Mouse (Mus musculus) mesoderm, embryonic 11.5 days (tissue): ENCODE results near the gene Mtfp1.
"Not testable (repeated sequence)": the region's sequence is repeated elsewhere in the genome, so short reads cannot be mapped to it uniquely, and the experiment has no call there.

Source experiments
- DNase-seq: peaks from one replicate; pipeline ENCODE4 v3.0.0-alpha.2; 2012; ENCODE audit warnings: low read depth, low spot score

Gene Mtfp1

GRCm38 (mm10) chr11:4095171-4096053 is at the start of gene Mtfp1:
Gene Mtfp1 (minus strand): TSS chr11:4095445.
- peak; percentile 52 for DNase-seq

DNA sequence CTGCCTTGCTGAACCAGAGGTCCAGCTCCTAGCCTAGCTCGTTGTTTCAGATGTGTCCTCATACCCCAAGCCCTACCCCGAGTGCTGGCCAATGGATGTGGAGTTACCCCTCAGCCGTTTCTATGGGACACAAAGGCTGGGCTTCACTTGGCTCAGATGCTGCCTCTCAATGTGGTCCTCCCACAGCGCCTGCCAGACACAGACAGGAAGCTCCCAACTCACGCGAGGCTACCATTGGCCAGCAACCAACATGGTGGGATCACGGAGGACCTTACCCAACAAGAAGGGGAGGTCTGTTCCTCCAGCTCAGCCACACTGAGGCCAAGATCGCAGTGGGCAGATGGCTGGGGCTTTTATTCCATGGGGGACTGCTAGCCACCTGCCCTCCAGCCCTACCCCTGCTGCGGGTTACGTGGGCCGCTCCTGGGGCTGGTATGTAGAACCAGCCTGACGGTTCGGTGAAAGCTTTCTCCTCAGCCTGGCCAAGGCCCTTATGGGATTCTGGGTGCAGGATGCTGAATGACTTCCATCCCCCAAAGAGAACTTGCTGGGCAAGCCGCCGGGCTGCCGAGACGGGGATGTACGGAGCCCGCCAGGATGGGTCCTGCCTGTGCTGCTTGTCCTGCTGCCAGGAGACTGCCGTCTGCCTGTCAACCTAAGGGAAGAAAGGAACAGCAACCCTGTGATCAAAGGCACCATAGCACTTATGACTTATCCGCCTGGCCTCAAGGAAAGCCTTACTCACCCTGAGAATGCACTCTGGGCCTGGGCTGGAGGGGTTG is 48.2 kb upstream of the Mtfp1 start:
- DNase-seq: no peak

DNA sequence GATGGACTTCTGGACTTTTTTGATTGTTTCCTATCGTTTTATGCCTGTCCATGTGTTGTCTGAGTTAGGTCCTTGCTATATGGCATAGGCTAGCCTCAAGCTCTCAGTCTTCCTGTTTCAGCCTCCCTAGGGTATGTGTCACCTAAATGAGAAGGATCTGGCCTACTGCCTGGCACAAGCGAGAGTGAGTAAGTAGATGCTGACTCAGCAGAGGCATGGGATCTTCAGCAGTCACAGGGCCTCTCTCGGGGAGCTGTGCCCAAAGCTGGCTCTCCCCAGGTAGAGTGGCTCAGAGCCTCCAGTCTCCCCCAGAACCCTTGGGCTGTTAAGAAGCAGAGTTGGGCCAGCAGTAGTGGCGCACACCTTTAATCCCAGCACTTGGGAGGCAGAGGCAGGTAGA is 47.1 kb upstream of the Mtfp1 start:
- no peak for DNase-seq

GRCm38 (mm10) chr11:4141505-4141904 is 46.3 kb upstream of the Mtfp1 start:
- no peak for DNase-seq

DNA sequence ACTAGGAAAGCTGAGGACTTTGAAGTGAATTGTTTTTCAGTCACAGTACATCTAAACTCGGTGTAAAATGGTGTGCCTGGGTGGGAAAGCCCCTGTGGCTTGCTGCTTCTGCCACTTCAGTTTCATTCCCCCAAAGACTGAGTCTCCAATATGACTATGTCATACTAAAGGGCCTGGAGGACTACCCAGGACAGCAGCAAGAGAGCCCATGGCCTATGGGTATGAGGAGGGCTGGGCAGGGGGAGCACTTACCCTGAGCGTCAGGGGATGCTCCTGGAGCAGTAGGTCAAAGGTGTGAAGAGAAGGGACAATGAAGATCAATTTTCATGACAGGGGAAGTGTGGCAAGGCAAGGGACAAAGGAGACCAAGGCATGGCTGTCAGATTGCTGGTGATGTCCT is 43.7 kb upstream of the Mtfp1 start:
- DNase-seq: no peak

DNA sequence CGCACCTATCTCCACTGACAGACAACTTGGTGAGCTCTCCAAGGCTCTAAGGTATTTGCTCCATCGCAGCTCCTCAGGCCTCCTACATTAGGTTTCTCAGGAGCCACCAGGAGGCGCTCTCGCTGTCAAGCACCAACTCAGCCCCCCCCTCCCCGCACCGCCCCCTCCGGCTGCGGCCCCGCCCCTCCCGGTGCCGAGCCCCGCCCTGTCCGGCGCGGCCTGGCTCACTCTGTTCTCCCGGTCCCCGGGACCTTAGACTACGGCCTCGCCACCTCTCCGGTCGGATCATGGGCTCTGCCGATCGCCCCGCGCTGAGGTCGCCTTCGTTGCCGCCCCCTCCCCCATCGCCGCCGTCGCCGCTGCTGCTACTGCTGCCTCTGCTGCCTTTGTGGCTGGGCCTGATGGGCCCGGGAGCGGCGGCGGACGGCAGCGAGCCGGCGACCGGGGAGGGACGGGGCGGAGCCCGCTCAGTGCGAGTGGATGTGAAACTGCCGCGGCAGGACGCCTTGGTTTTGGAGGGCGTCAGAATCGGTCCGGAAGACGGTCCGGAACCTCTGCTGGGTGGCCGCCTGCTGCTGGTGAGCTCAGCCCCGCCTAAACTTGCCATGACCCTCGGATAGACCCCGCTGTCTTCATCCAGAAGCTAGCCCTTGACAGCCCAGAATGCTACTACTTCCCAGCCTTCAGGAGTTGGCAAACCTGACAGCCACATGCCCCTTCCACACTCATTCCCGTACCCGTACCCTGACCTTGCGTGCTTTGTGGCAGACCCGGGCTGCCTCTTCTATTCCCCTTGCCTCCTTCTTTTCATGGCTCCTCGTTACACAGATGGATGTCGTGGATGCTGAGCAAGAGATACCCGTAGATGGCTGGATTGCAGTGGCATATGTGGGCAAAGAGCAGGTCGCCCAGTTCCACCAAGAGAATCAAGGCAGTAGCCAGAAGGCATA is 40.0 kb upstream of the Mtfp1 start, which contains the start of gene Rnf215:
Rnf215 (plus strand) TSS at position 217 of the 950 bp plus-strand sequence.
- peak; percentile 94 for DNase-seq

GRCm38 (mm10) chr11:4134400-4134799 is 39.2 kb upstream of the Mtfp1 start:
- DNase-seq: no peak

DNA sequence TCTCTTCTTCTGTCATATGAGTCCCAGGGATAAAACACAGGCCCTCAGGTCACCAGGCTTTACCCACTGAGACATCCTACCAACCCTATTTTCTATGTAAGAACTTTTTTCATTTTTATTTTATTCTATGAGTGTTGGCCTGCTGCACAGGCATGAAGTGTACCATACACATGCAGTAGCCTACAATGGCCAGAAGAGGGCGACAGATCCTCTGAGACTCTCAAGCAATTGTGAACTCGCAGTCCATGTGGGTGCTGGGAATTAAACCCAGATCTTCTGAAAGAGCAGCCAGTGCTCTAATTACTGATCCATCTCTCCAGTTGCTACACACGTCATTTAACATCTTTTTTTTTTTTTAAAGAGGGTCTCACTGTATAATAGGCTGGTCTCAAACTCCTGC is 38.2 kb upstream of the Mtfp1 start:
- peak; percentile 23 for DNase-seq

- DNase-seq: not testable (repeated sequence)
Measured at GRCm38 (mm10) chr11:4128461-4128860, 33.2 kb upstream of the Mtfp1 start.

GRCm38 (mm10) chr11:4127059-4127458 is 31.8 kb upstream of the Mtfp1 start:
- peak; percentile 10 for DNase-seq

DNA sequence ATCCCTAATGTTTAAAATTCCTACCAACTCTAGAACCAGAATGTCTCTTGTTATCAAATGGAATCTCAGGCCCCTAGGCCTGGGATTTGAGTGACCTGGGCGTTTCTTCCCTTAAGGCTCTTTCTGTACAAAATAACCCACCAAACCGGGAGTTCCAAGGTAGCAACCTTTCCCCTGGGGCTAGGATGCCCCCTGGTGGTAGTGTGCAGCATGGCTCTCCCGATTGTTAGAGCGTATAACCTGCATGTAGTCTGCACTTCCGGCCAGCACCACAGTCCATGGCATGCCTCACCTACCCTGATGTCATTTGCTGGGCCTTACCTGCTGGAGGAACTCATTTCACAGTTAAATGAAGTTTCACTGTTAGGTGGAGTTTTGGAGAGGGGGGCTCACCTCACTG is 28.7 kb upstream of the Mtfp1 start:
- peak; percentile 32 for DNase-seq

GRCm38 (mm10) chr11:4122742-4123579 is 27.7 kb upstream of the Mtfp1 start, which contains the start of gene Sec14l2:
Gene Sec14l2 (minus strand): TSS chr11:4123415.
- DNase-seq: no peak

- DNase-seq: no peak
Measured at GRCm38 (mm10) chr11:4122226-4122625, 27.0 kb upstream of the Mtfp1 start.

GRCm38 (mm10) chr11:4121691-4122090 is 26.4 kb upstream of the Mtfp1 start:
- no peak for DNase-seq

- no peak for DNase-seq
Measured at GRCm38 (mm10) chr11:4119635-4120034, 24.4 kb upstream of the Mtfp1 start.

DNA sequence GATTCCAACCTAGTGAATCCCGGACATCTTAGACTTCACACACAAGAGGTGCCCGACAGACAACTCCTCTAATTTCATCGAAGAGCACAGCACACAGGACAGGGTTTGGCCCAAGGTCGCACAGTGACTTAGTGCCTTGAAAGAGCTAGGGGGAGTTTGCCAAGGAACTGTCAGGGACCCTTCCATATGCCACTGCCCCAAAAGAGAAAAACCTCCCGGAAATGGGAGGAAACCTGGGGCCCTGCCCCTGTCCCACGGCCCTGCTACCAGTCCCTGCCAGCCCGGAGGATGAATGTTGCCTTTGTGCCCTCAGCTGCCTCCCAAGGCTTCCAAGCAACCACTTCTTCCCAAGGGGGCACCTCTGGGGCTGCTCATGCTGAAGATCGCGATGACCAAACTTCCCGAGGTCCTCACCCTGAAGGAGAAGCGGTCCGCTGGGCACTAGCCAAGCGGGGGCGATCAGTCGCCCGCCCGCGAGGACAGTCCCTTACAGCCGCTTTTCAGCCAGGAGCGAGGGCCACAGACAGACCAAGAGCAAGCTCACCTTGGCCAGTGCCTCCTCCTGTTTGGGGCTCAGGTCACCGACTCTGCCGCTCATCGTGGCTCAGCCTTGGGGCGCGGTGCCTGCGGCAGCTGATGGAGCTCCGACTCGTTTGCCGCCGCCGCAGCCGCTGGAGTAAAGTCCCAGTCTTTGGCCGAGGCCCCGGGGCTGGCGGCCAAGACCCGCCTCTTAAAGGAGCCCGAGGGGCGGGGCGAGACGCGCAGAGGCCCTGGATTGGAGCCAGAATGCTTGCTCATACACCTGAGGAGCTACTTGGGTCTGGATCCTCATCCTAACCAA is 23.1 kb upstream of the Mtfp1 start:
- peak; percentile 60 for DNase-seq

DNA sequence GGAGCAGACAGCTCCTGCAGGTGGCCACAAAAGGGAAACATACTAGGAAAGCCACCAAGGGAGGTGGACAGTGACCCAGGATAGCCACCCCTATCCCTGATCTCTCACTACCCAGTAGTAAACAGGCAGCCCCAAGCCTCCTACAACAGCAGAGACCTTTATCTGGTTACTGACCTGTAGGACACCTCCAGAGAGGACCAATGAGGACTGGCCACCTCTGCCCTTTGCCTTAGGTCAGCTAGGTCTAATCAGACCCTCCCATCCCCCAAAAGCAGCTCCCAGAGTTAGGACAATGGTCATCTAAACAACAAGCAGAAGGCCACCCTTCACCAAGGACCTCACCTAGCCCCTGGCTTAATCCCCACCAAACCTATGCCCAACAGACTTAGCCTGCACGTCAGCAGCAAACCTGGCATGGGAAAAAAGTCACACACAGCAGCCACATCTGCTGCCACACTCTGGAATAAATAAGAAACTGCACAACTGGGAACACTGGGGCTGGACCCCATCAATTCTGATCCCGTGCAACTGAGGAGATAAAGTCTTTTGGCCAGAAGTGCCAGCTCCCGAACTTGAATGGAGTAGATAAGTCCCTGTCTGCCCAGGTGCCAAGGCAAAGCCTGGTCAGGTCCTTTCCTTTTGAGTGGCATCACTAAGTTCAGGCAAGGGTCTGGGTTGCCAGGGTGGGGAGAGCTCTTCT is 22.3 kb upstream of the Mtfp1 start:
- no peak for DNase-seq

GRCm38 (mm10) chr11:4116458-4117141 is 21.4 kb upstream of the Mtfp1 start:
- DNase-seq: no peak
